Comparison of ENCODE assay signal across 20 mouse cellular contexts in genomic region chr4:54460596-54460995, GRCm38 (mm10).
"Had no signal": no experiment of that assay in that cellular context is flagged by ENCODE, and none has a peak within 500 bp of the region (broad histone marks: within the 10 kb centered on the region; RNA-seq: fewer than 3 reads in every experiment).

No protein-coding gene starts in this region.

- H3K9me3 ChIP-seq: liver, embryonic 15.5 days; lung, embryonic 15.5 days; midbrain, embryonic 10.5 days; midbrain, embryonic 13.5 days; midbrain, embryonic 15.5 days; neural tube, embryonic 13.5 days; neural tube, embryonic 15.5 days had no signal

- DNase-seq: liver, postnatal 0 days; lung, adult 2 months; lung, postnatal 4 days; retina, postnatal 1 day; right cerebral cortex, adult 18-20 months; right cerebral cortex, postnatal 25 days; right cerebral cortex, postnatal 4 days; spleen, adult 18-20 months; thymus, adult 2 months; thymus, postnatal 25 days; thymus, postnatal 4 days had no signal

- ATAC-seq: liver, postnatal 0 days; lung, postnatal 0 days; midbrain, embryonic 13.5 days; midbrain, embryonic 15.5 days had no signal

- H3K4me3 ChIP-seq: liver, embryonic 15.5 days; lung, embryonic 15.5 days; midbrain, embryonic 10.5 days; midbrain, embryonic 13.5 days; midbrain, embryonic 15.5 days; myocyte; neural tube, embryonic 13.5 days; neural tube, embryonic 15.5 days had no signal

- H3K4me1 ChIP-seq: liver, embryonic 15.5 days; lung, embryonic 15.5 days; midbrain, embryonic 10.5 days; midbrain, embryonic 13.5 days; midbrain, embryonic 15.5 days; neural tube, embryonic 13.5 days; neural tube, embryonic 15.5 days had no signal

- H3K27ac ChIP-seq: liver, embryonic 15.5 days; lung, embryonic 15.5 days; midbrain, embryonic 10.5 days; midbrain, embryonic 13.5 days; midbrain, embryonic 15.5 days; neural tube, embryonic 13.5 days; neural tube, embryonic 15.5 days had no signal

- H3K36me3 ChIP-seq: liver, embryonic 15.5 days; lung, embryonic 15.5 days; midbrain, embryonic 10.5 days; midbrain, embryonic 13.5 days; midbrain, embryonic 15.5 days; neural tube, embryonic 13.5 days; neural tube, embryonic 15.5 days had no signal

- H3K9ac ChIP-seq: liver, embryonic 15.5 days; liver, postnatal 0 days; lung, embryonic 15.5 days; midbrain, embryonic 13.5 days; midbrain, embryonic 15.5 days; neural tube, embryonic 13.5 days; neural tube, embryonic 15.5 days had no signal

- H3K27me3 ChIP-seq: liver, embryonic 15.5 days; lung, embryonic 15.5 days; midbrain, embryonic 13.5 days; midbrain, embryonic 15.5 days; neural tube, embryonic 13.5 days; neural tube, embryonic 15.5 days had no signal

- H3K4me2 ChIP-seq: liver, embryonic 15.5 days; lung, embryonic 15.5 days; midbrain, embryonic 13.5 days; midbrain, embryonic 15.5 days; neural tube, embryonic 13.5 days; neural tube, embryonic 15.5 days had no signal
